Mouse (Mus musculus) lung, adult 2 months (tissue): ENCODE measurements around the gene Dab1.

ENCODE experiments used
- CTCF ChIP-seq: fragments of 200-500 bp; IDR thresholded peaks from 2 replicates; pipeline ENCODE4 v1.5.1; 2011; ENCODE audit warnings: mild to moderate bottlenecking, low read length, control low read depth; ENCODE audit not compliant: insufficient read depth
- POLR2A ChIP-seq: fragments of 200-500 bp; IDR thresholded peaks from 2 replicates; pipeline ENCODE4 v1.6.1; 2011; ENCODE audit warnings: low read depth, mild to moderate bottlenecking, control low read depth, low read length, borderline replicate concordance; ENCODE audit errors: extremely low read depth

GRCm38 (mm10) chr4:104012150-104012549, 393.0 kb downstream of the Dab1 start:
- TF ChIP-seq CTCF (no peak), POLR2A (no peak)
